Mouse (Mus musculus): ENCODE data around the gene Rapgef4. TPM values are rescaled to one million over a fixed set of nuclear protein-coding genes. Genes with fewer than 3 reads are reported as not detected.

Rapgef4 gene
- total RNA-seq, 2 experiments from 2014 or later = not detected

DNA sequence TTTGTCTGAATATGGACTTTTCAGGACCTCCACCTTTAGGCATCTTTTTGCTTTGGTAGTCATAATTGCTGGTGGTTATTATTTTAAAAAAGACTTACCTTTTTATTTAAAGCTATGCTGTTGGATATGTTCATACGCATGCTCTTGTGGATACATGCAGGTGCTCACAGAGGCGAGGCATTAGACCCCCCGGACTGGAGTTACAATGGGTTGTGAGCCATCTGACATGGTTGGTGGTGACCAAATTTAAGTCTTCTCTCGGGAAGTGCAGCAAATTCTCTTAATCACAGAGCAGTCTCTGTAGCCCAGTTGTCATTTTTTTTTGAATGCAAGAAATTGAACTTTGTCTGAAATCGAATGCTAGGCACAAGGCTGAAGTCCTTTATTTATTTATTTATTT lies 40.4 kb downstream of the Rapgef4 start:
- ATAC-seq (replicated peaks; ENCODE audit: low FRiP score, low TSS enrichment, poor library complexity, severe bottlenecking) = no peak

DNA sequence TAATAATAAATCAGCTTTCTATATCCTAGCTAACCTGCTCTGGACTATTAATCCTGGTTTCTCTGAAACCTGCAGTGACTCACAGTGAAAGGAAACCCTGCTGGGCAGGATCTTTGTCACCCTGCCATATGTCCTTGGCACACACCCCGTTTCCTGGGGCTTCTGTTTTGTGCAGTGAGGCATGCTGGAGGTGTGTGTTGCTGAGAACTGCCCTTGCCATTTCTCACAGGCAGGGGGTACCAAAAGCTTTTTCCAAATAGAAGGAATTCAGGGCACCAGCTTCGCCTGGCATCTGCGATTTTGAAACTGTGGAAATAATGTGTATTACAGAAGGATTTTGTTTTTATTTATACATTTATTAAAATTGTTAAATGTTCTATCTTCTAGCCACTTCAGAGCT lies 40.8 kb downstream of the Rapgef4 start:
- no peak for ATAC-seq (replicated peaks; ENCODE audit: low FRiP score, low TSS enrichment, poor library complexity, severe bottlenecking)

DNA sequence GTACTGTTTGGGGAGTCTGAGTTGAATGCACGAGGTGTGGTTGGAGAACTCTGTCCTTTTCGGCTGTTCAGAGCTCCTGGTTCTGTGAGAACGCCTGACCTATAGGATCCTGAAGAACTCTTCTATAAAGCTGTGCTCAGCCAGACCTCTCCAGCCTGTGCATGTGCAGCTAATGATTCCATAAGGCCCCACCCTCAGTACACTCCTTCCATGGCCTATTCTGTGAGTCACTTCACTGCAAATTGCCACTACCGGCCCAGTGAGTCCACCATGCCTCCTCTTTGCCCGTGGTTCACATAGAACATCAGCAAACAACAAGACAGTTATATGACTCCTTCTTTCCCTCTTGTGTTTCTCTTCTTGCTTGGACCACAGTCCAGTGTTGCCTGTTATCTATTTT lies 42.8 kb downstream of the Rapgef4 start:
- no peak for ATAC-seq (replicated peaks; ENCODE audit: low FRiP score, low TSS enrichment, poor library complexity, severe bottlenecking)

DNA sequence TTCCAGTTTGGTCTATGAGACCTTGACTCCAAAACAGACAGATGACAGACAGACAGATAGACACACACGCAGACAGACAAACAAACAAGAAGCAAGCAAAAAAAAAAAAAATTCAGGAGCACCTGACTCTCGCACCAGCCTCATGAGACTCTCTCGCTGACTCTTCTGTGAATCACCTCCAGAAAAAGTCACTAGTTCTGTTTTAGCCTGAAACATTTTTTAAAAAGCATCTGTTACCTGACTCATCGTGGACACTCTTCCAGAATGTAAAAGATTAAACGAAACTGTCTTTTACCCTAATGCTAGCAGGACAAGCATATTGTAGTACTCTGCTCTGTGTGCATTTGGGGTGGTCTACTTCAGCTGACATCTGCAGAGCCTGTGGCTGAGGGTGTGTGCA lies 44.6 kb downstream of the Rapgef4 start:
- no peak for ATAC-seq (replicated peaks; ENCODE audit: low FRiP score, low TSS enrichment, poor library complexity, severe bottlenecking)

DNA sequence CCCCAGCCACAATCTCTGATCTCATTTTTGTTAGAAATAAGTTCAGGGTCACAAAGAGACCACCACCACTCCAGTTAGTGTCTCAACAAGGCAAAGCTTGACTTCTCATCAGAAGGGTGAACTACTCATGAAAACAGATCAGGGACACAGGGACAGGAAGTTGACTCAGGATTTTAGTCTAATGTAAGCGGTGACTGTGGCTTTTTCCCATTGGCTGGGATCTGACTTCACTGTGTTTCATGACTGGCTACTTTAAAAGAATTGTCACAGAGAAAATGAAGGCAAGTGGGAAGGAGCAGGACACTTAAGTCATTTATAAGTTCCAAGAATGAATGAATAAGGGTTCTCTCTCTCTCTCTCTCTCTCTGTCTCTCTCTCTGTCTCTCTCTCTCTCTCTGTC lies 45.5 kb downstream of the Rapgef4 start:
- no peak for ATAC-seq (replicated peaks; ENCODE audit: low FRiP score, low TSS enrichment, poor library complexity, severe bottlenecking)

DNA sequence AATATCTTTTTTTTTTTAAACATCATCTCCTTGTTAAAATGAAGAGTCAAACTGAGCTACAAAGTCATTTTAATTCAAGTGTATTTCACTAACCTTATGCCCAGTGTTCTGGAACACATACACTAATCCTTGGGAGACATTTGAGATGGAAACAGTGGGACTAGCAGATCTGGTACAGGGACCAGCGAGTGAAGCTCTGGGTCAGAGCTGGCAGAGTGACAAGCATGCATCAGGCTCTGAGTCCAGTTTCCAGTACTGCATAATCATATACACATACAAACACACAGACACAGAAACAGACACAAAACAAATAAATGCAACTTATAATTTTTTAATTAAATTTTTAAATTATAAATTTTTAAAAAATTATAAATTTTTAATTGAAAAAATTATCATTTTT lies 48.0 kb downstream of the Rapgef4 start:
- no peak for ATAC-seq (replicated peaks; ENCODE audit: low FRiP score, low TSS enrichment, poor library complexity, severe bottlenecking)

DNA sequence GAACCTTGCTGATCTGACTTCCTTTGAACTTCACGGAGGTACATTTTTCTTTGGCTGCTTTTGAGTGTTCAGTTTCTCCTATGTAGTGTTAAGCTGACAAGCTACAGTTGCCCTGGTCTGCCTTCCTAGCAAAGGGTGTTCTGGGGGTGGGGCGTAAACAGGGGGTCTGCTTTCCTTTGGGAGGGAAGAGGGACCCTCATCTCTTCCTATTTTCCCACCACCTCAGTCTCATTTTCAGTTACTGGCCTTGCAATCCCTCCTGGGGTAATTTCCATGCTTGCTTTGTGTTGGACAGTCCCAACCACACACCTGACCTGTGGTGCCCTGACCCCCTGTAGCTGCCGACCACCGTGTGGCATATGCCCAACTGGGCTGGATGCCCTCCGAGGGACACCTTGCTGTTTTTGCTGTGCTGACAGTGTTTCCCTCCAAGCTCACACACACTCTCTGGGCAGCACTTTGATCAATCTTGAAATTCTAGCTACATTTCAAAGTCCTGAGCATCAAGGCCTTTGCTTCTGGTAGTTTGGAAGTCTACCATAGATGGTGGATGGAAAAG lies 48.6 kb downstream of the Rapgef4 start:
- ATAC-seq (replicated peaks; ENCODE audit: low FRiP score, low TSS enrichment, poor library complexity, severe bottlenecking) = no peak

DNA sequence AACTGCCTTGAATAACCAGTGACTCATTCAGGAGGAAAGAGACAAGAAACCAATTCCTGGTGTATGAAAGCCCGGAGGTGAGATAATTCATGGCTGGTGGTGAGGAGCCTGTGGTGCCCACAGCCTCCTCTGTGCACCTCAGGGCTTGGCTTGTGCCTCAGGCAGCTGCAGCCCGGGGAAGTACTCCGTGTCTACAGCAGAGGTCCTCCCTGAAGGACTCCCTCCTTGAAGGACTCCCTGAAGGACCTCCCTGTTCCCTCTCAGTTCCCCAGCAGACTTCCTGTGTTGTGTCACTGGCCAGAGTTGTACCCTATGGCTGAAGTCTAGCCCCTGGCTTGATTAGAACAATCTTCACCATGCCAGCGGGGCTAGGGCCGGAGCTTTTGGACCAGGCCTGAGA lies 50.7 kb downstream of the Rapgef4 start:
- ATAC-seq (replicated peaks; ENCODE audit: low FRiP score, low TSS enrichment, poor library complexity, severe bottlenecking) = no peak

DNA sequence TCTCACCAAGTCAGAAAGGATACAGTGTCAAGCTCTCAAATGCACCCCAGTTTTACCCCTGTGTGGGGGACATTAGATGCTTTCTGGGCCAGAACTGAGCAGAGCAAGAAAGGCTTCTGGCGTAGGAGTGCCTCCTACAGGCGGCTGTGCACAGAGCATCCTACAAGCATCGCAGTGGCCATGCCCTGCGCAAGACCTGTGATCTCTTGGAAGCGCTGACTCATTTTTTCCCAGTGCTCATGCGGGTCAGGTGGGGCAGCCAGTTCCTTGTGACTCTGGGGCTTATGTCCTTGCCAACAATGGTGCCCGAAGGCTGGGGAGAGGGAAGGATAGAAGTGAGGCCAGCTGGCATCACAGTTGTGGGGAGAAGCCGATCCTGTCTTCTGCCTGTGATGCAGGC lies 54.6 kb downstream of the Rapgef4 start:
- peak; percentile 73 for ATAC-seq (replicated peaks; ENCODE audit: low FRiP score, low TSS enrichment, poor library complexity, severe bottlenecking)

DNA sequence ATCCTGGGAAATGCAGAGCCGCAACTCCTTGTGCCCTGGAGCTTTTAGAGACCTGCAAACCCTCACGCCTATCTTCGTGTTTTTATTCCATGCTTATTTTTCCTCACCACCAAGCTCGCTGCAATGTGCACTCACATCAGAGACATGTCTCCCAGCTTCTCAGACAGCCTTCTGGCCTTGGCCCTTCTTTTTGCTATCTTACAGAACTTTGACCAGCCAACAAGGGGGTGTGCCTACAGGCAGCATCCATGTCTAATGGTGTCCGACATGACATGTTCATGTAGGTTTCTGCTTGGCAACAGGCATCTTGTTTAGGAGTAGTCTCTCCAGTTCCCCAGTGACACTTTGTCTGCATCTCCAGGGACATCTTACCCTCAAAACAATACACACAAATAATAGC lies 56.3 kb downstream of the Rapgef4 start:
- ATAC-seq (replicated peaks; ENCODE audit: low FRiP score, low TSS enrichment, poor library complexity, severe bottlenecking) = no peak

DNA sequence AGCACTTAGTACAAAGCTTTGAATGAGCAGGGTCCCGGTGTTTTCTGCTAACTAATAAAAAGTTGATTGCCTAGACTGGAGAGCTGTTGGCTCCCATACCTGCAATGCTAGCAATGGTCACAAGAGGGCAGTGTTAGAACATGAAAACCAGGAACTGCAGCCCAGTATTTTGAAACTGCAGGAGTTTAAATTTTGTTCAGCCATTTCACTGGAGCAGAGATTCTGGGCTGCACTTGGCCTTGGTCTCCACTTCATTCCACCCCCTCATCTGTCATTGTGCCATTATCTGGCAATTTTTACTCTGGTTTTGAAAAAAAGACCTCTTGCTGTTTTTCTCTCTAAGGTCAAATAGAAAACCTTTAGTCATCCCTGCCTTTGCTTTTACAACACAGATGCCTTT lies 57.2 kb downstream of the Rapgef4 start:
- ATAC-seq (replicated peaks; ENCODE audit: low FRiP score, low TSS enrichment, poor library complexity, severe bottlenecking) = 0 out of 2 replicates have a peak, but pooled peaks have one; percentile 44

DNA sequence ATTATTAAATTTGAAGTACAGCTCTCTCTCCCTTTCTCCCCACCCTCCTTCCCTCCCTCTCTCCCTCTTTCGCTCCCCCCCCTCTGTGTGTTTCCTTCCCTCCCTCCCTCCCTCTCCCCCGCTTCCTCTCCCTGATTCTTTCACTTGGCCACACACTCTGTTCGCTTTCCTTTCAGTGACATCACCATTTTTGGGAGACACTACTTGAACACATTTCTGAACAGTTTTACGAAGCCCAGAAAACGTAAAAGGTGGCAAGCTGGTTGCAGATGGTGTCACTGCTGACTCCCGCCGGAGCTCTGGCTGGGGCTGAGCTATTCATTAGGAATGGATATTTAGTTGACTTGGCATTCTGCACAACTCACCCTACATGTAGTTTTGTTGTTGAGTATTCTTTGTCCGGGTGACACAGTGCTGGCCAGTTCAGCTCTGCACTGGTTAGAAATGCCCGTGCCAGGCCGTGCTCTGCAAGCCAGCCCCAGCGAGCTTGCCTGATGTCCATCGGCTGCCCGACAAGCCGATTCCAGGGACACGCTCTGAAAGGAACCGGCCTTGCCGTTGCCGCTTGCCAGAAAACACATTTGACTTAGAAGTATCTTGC lies 57.7 kb downstream of the Rapgef4 start:
- ATAC-seq (replicated peaks; ENCODE audit: low FRiP score, low TSS enrichment, poor library complexity, severe bottlenecking) = no peak

DNA sequence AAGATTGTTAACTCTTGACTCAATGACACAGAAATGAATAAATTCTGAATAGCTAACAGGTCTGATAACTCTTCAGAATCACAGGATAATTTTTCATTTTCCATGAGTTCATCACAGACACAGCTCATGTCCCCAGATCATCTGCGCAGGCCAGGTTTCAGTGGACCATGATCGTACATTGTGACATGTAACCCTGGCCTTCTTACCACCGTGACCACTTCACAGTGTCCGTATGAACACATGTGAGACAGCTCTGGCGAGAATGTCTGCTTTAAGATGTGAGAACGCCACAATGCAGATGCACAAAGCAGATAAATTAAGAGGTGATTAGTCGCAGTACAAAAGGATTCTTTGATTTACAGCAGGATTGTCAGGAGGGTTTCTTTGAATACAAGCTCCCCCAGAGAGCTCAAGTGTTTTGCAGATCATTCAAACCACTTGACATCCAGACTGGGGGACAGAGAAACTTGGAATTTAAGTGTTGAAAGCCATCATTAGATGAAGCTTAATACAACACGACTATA lies 58.5 kb downstream of the Rapgef4 start:
- ATAC-seq (replicated peaks; ENCODE audit: low FRiP score, low TSS enrichment, poor library complexity, severe bottlenecking) = no peak

DNA sequence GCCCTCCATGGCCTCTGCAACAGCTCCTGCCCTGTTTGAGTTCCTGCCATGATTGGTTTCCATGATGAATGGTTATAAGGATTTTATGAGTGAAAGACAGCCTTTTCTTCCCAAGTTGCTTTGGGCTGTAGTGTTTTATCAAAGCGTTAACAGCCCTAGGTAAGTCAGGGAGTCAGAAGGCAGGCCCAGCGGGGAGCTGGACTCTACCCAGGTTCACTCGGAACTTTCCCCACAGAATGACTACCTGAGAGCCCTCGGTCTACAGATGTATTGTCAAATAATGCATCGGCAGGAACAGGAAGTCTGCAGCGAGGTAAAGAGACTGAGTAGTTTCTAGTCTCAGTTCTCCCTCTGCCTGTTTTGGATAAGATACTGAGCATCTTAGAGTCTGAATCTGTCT lies 60.0 kb downstream of the Rapgef4 start:
- no peak for ATAC-seq (replicated peaks; ENCODE audit: low FRiP score, low TSS enrichment, poor library complexity, severe bottlenecking)

DNA sequence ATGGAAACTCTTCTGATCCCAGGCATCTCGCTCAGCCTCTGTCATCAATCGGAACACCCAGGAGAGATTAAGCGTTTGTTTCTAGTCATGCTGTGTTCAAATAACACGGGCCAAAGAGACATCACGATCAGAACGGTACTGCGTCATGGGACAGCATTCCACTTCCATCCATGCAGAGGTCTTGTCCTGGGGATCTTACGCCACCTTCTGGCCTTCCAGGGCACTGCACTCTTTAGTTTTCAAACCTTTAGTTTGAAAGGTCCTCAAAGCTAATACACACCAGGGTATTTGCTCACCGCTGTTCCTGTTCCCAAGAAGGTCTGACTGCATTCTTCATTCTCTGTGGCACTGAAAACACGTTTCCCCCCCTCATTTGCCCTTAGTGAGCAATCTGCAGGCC lies 61.1 kb downstream of the Rapgef4 start:
- ATAC-seq (replicated peaks; ENCODE audit: low FRiP score, low TSS enrichment, poor library complexity, severe bottlenecking) = no peak

DNA sequence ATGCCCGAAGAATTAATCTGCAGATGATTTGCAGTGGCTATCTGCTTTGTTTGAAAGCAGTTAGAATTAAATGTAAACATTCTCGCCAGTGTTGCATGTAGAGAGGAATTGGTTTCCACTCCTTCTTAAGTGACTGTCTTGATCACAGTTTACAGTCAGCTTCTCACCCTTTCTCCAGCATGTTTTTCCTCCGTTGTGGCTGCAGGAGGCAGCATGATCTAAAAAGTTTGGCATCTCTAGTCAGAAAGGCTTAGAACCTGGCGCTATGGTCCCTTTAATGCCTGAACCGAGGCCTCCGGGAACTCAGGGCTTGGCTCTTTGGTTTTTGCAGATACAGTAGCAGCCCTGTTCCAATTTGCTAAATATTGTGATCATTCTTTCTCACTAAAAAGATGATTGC lies 63.2 kb downstream of the Rapgef4 start:
- ATAC-seq (replicated peaks; ENCODE audit: low FRiP score, low TSS enrichment, poor library complexity, severe bottlenecking) = no peak

DNA sequence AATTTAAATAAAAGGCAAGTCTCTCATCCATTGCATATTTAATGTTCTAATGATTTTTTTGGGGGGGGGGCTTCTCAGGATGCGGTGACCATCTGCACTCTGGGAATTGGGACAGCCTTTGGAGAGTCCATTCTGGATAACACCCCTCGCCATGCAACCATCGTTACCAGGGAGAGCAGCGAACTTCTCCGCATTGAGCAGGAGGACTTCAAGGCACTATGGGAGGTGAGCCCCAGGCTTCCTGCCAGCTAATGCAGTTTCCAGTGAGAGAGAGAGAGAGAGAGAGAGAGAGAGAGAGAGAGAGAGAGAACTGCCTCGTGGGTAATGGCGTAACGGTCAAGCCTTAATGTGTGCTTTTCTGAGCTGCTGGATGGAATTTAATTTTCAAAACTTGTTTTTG lies 64.0 kb downstream of the Rapgef4 start:
- no peak for ATAC-seq (replicated peaks; ENCODE audit: low FRiP score, low TSS enrichment, poor library complexity, severe bottlenecking)

DNA sequence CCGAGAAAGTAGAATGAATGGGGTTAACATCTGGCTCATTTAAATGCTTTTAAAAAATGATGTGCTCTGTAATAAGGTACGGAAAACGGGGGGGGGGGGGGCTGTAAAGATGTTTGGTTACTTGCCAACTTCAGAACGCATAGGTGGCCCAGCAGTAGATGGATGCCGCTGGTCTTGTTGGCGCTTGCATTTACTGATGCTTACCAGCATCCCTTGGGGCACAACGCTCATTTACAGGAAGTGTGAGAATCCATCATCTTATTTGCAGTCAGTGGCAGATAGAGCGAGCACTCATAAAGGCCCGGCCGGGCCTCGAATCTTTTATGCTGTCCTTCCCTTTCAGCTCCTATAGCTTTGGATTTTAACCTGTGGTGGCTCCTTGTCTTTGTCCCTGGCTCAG lies 64.6 kb downstream of the Rapgef4 start:
- no peak for ATAC-seq (replicated peaks; ENCODE audit: low FRiP score, low TSS enrichment, poor library complexity, severe bottlenecking)

DNA sequence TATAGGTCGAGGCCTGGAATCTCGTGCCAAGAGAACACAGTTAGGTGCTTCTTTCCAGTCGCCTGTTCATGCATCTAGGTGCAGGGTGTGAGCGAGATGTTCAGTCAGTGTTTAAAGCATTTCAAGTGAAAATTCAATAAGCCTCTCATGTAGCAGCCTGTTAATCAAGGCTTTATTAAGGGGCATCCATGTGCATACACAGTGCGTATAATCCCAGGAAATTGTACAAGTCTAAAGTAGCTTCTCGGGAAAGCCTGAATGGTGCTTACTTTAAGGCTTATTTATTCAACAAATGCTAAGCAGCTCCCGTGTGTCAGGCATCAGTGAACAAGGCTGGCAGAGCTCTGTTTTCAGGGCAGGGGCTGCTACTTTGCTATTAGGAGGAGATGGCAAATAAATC lies 69.4 kb downstream of the Rapgef4 start:
- ATAC-seq (replicated peaks; ENCODE audit: low FRiP score, low TSS enrichment, poor library complexity, severe bottlenecking) = no peak

DNA sequence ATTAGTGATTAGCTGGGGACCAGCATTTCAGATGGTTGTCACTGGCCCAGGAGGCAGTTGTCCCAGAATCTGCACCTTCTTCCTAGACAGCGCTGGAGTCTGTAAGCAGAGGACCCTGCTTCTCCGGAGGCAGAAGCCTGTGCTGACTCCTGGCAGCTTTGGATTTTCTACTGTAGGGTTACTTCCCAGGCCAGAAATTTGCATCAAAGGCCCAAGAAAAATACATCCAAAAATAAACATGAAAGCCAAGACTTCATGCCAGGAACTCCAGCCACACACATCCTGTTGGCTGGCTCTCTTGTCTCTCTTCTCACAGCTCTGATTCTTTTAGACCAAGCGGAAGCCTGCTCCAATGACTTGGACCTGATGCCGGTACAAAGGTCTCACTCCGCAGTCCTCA lies 73.2 kb downstream of the Rapgef4 start:
- ATAC-seq (replicated peaks; ENCODE audit: low FRiP score, low TSS enrichment, poor library complexity, severe bottlenecking) = no peak

DNA sequence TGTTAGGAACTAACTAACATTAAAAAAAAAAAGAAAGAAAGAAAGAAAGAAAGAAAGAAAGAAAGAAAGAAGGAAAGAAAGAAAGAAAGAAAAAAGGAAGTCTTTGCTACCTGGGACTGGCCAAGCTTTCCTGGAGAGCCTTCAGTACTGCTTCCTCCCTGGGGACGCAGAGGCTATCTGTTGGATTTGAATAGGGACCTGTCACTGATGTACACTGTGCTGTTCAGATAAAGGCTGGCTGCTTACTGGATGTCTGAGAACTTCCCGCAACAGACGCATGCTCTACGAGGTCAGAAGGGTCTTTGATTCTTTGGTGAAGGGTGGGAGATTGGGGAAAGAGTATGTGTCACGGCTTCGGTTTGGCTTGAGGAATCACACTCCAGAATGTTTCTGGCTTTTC lies 73.7 kb downstream of the Rapgef4 start:
- no peak for ATAC-seq (replicated peaks; ENCODE audit: low FRiP score, low TSS enrichment, poor library complexity, severe bottlenecking)

DNA sequence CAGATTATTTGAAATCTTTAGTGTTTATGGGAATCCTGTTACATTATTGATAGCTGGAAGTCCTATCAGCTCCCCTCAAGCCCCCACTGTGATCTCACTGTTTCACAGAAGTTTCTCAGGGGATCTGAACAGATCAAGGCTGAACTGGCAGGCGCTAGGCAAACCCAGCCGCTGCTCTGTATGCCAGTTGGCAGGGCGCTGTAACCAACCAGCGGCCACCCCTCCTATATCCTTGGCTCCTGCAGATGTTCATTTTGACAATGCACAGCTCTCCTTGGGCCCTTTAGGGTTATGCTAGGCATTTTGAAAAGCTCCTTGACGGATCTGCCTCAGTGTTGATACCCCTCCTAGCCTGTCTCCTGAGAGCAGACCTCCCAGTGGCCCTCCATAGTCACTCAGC lies 74.4 kb downstream of the Rapgef4 start:
- ATAC-seq (replicated peaks; ENCODE audit: low FRiP score, low TSS enrichment, poor library complexity, severe bottlenecking) = no peak

Data from megakaryocyte-erythroid progenitor cell, adult 5-6 weeks (primary cell).